Mouse (Mus musculus) midbrain, embryonic 16.5 days (tissue): ENCODE data around the gene Slc25a33. TPM values are rescaled to one million over a fixed set of nuclear protein-coding genes. Genes with fewer than 3 reads are reported as not detected.

Experiments
- ATAC-seq: fragments of 200-750 bp; cut with Nextera tagmentation; 2 replicates; pipeline ENCODE4 v1.8.0; 2017; ENCODE audit warnings: moderate TSS enrichment
- H3K27ac ChIP-seq: fragments of 300-500 bp; sonication (generic); 2 replicates; pipeline ENCODE4 v1.5.1; 2014; ENCODE audit warnings: mild to moderate bottlenecking, low read length, mixed read lengths
- H3K27me3 ChIP-seq: fragments of 300-500 bp; sonication (generic); 2 replicates; pipeline ENCODE4 v1.6.1; 2014; ENCODE audit warnings: low read depth, low read length, mixed read lengths; ENCODE audit not compliant: control insufficient read depth, insufficient read depth
- H3K36me3 ChIP-seq: fragments of 300-500 bp; sonication (generic); 2 replicates; pipeline ENCODE4 v1.6.1; 2014; ENCODE audit warnings: mild to moderate bottlenecking, low read length, moderate library complexity, mixed read lengths; ENCODE audit not compliant: control insufficient read depth, insufficient read depth
- H3K4me1 ChIP-seq: fragments of 300-500 bp; sonication (generic); 2 replicates; pipeline ENCODE4 v1.6.1; 2014; ENCODE audit warnings: mild to moderate bottlenecking, low read length, mixed read lengths; ENCODE audit not compliant: control insufficient read depth, insufficient read depth
- H3K4me2 ChIP-seq: fragments of 300-500 bp; sonication (generic); 2 replicates; pipeline ENCODE4 v1.6.1; 2014; ENCODE audit warnings: mild to moderate bottlenecking, low read length, mixed read lengths
- H3K4me3 ChIP-seq: fragments of 300-500 bp; sonication (generic); 2 replicates; pipeline ENCODE4 v1.5.1; 2014; ENCODE audit warnings: low read depth, mild to moderate bottlenecking, low read length, moderate library complexity, mixed read lengths
- H3K9ac ChIP-seq: fragments of 300-500 bp; sonication (generic); 2 replicates; pipeline ENCODE4 v1.6.1; 2014; ENCODE audit warnings: low read depth, low read length, mixed read lengths
- H3K9me3 ChIP-seq: fragments of 300-500 bp; sonication (generic); replicated peaks from 2 replicates; pipeline ENCODE4 v1.6.1; 2014; ENCODE audit warnings: mild to moderate bottlenecking, low read length, mixed read lengths; ENCODE audit not compliant: control insufficient read depth, poor library complexity, severe bottlenecking
- WGBS: fragments of 180-500 bp; shearing (Covaris S2); extraction: QIAGEN DNeasy Blood & Tissue Kit; methylation state at CpG from one replicate; pipeline ENCODE4 v1.1.7; 2014; 5-methylcytosine and 5-hydroxymethylcytosine counted together
- polyA plus RNA-seq: library from polyadenylated mRNA; unstranded; fragments of >200 nt; fragmentation: Nextera tagmentation; extraction: Ambion mirVana; gene quantifications from 2 replicates; pipeline ENCODE4 v1.2.1, GENCODE M21; 2015

The Slc25a33 gene
- polyA plus RNA-seq, 1 experiment from 2014 or later = 29.1 TPM

GRCm38 (mm10) chr4:149798116-149798515 lies 24.0 kb upstream of the Slc25a33 start:
- Histone ChIP-seq H3K4me1 (no peaks in the 10 kb centered on the region), H3K4me2 (no peak overlapping the region), H3K9me3 (no peaks in the 10 kb centered on the region), H3K36me3 (no peaks in the 10 kb centered on the region), H3K4me3 (no peak overlapping the region), H3K27ac (no peak overlapping the region), H3K27me3 (no peaks in the 10 kb centered on the region), H3K9ac (no peak overlapping the region)
- no peak for ATAC-seq
- WGBS = 61% methylated on average over 2 of the region's 2 CpGs

- Histone ChIP-seq H3K9me3 (no peaks in the 10 kb centered on the region), H3K27ac (no peak overlapping the region), H3K36me3 (no peaks in the 10 kb centered on the region), H3K4me1 (no peaks in the 10 kb centered on the region), H3K4me3 (no peak overlapping the region), H3K9ac (no peak overlapping the region), H3K27me3 (no peaks in the 10 kb centered on the region), H3K4me2 (no peak overlapping the region)
- no peak for ATAC-seq
- WGBS = 53% methylated on average over 1 of the region's 1 CpGs
These were observed 23.1 kb upstream of the Slc25a33 start for GRCm38 (mm10) chr4:149797220-149797610.

GRCm38 (mm10) chr4:149796567-149797219 lies 22.6 kb upstream of the Slc25a33 start:
- Histone ChIP-seq H3K4me1 (no peaks in the 10 kb centered on the region), H3K9ac (no peak overlapping the region), H3K4me3 (no peak overlapping the region), H3K4me2 (no peak overlapping the region), H3K36me3 (no peaks in the 10 kb centered on the region), H3K27me3 (no peaks in the 10 kb centered on the region), H3K27ac (no peak overlapping the region), H3K9me3 (no peaks in the 10 kb centered on the region)
- whole genome bisulfite sequencing = 64% methylated on average over 14 of the region's 14 CpGs
- ATAC-seq = no peak

GRCm38 (mm10) chr4:149794966-149795477 lies 20.9 kb upstream of the Slc25a33 start:
- Histone ChIP-seq H3K27me3 (no peaks in the 10 kb centered on the region), H3K36me3 (no peaks in the 10 kb centered on the region), H3K4me1 (0 out of 2 replicates have a peak, but pooled peaks cover 2% of the 10 kb centered on the region), H3K4me3 (no peak overlapping the region), H3K9ac (no peak overlapping the region), H3K9me3 (no peaks in the 10 kb centered on the region), H3K4me2 (no peak overlapping the region), H3K27ac (no peak overlapping the region)
- WGBS = 91% methylated on average over 7 of the region's 7 CpGs
- no peak for ATAC-seq

- Histone ChIP-seq H3K9me3 (no peaks in the 10 kb centered on the region), H3K36me3 (no peaks in the 10 kb centered on the region), H3K9ac (no peak overlapping the region), H3K27me3 (no peaks in the 10 kb centered on the region), H3K27ac (no peak overlapping the region), H3K4me1 (0 out of 2 replicates have a peak, but pooled peaks cover 2% of the 10 kb centered on the region), H3K4me3 (no peak overlapping the region), H3K4me2 (no peak overlapping the region)
- 61% methylated on average over 8 of the region's 8 CpGs for WGBS
- no peak for ATAC-seq
These were observed 19.9 kb upstream of the Slc25a33 start for GRCm38 (mm10) chr4:149794010-149794338.

- no peaks in the 10 kb centered on the region for H3K9me3 ChIP-seq
- H3K4me2 ChIP-seq = no peak overlapping the region
- no peaks in the 10 kb centered on the region for H3K27me3 ChIP-seq
- no peak overlapping the region for H3K27ac ChIP-seq
- no peak for ATAC-seq
- 0 out of 2 replicates have a peak, but pooled peaks cover 2% of the 10 kb centered on the region for H3K4me1 ChIP-seq
- WGBS = 48% methylated on average over 13 of the region's 13 CpGs
- H3K9ac ChIP-seq = no peak overlapping the region
- no peaks in the 10 kb centered on the region for H3K36me3 ChIP-seq
- no peak overlapping the region for H3K4me3 ChIP-seq
These were observed 19.3 kb upstream of the Slc25a33 start for GRCm38 (mm10) chr4:149793156-149794009.

GRCm38 (mm10) chr4:149792159-149792800 lies 18.2 kb upstream of the Slc25a33 start:
- whole genome bisulfite sequencing = 66% methylated on average over 10 of the region's 10 CpGs
- Histone ChIP-seq H3K27ac (no peak overlapping the region), H3K27me3 (no peaks in the 10 kb centered on the region), H3K4me3 (no peak overlapping the region), H3K9me3 (no peaks in the 10 kb centered on the region), H3K36me3 (no peaks in the 10 kb centered on the region), H3K9ac (no peak overlapping the region), H3K4me1 (0 out of 2 replicates have a peak, but pooled peaks cover 2% of the 10 kb centered on the region), H3K4me2 (no peak overlapping the region)
- ATAC-seq = no peak

- H3K27me3 ChIP-seq = no peaks in the 10 kb centered on the region
- WGBS = 74% methylated on average over 4 of the region's 4 CpGs
- H3K9ac ChIP-seq = no peak overlapping the region
- H3K4me2 ChIP-seq = no peak overlapping the region
- ATAC-seq = no peak
- H3K9me3 ChIP-seq = no peaks in the 10 kb centered on the region
- H3K27ac ChIP-seq = no peak overlapping the region
- H3K36me3 ChIP-seq = no peaks in the 10 kb centered on the region
- 0 out of 2 replicates have a peak, but pooled peaks cover 2% of the 10 kb centered on the region for H3K4me1 ChIP-seq
- H3K4me3 ChIP-seq = no peak overlapping the region
These were observed 17.4 kb upstream of the Slc25a33 start for GRCm38 (mm10) chr4:149791470-149791869.
